Mouse (Mus musculus): ENCODE measurements around the gene Sohlh2.
"Not testable (repeated sequence)": the region's sequence is repeated elsewhere in the genome, so short reads cannot be mapped to it uniquely, and the experiment has no call there.

The Sohlh2 gene

DNA sequence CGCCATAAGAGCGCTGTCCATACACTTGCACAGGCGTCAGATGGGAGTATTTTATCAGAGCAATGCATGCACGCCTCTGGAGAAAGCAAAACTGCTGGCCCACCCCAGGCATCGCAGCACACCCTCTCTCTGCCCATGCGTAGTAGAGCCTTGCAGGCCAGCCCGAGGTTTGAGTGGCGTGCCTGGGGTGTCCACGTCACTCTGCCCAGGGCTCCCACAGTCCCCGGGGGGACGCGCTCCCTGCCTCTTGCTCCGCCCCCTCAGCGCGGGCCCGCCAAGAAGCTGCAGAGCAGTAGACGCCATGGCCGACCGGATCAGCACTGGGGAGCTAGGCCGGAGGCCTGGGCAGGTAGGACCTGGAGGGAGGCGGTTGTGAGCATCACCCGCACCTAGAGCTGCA is at the start of gene Sohlh2:
Gene Sohlh2 (plus strand): TSS at position 263 of the 400 bp plus-strand sequence.
- no peak for DNase-seq (ENCODE audit: low spot score in 2 of 2)

- no peak for DNase-seq (ENCODE audit: low spot score in 2 of 2)
Observed at GRCm38 (mm10) chr3:55137039-55137438, 44.8 kb upstream of the Sohlh2 start, which contains the start of gene Ccdc169. Ccdc169 (plus strand) TSS chr3:55137339.

DNA sequence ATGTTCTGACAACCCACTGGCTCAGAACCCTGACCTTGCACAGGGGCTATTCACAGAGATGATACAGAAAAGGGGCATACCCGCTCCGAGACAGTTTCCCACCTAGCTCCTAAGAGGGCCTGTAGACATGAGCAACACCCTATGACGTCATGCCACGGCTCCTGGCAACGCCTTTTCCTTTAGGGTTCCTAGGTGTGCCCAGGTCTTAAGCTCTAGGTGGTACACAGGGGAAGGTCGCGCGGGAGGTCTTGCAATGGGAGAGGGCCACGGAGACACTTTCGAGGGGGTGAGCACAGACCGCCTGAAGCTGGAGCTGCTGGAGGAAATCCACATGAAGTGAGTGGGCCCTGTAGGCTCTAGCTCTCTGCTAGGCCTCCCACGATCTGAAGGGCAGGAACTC is 42.0 kb upstream of the Sohlh2 start:
- no peak for DNase-seq (ENCODE audit: low spot score in 2 of 2)

GRCm38 (mm10) chr3:55141401-55141800 is 40.4 kb upstream of the Sohlh2 start:
- DNase-seq (ENCODE audit: low spot score in 2 of 2), result no peak

GRCm38 (mm10) chr3:55144916-55145315 is 36.9 kb upstream of the Sohlh2 start:
- no peak for DNase-seq (ENCODE audit: low spot score in 2 of 2)

GRCm38 (mm10) chr3:55146441-55146840 is 35.4 kb upstream of the Sohlh2 start:
- no peak for DNase-seq (ENCODE audit: low spot score in 2 of 2)

DNA sequence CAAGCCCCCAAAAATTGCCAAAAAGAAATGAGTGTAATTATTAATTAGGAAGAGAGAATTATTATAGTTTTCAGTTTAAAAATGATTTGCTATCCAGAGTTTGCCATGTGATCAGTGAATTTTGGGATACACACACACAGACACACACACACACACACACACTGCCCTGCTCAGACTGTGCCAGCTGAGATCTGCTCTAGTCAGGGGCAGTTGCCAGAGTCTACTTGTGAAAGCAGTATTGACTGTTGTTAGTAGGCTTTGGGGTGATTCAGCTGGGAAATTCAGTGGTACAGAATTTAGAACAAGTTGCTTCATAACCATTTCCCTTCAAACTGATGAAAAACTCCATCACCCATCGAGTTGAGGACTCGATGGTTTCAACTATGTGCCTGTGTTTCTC is 34.7 kb upstream of the Sohlh2 start:
- DNase-seq (ENCODE audit: low spot score in 2 of 2), result no peak

- DNase-seq (ENCODE audit: low spot score in 2 of 2), result no peak
Observed at GRCm38 (mm10) chr3:55148091-55148490, 33.7 kb upstream of the Sohlh2 start.

DNA sequence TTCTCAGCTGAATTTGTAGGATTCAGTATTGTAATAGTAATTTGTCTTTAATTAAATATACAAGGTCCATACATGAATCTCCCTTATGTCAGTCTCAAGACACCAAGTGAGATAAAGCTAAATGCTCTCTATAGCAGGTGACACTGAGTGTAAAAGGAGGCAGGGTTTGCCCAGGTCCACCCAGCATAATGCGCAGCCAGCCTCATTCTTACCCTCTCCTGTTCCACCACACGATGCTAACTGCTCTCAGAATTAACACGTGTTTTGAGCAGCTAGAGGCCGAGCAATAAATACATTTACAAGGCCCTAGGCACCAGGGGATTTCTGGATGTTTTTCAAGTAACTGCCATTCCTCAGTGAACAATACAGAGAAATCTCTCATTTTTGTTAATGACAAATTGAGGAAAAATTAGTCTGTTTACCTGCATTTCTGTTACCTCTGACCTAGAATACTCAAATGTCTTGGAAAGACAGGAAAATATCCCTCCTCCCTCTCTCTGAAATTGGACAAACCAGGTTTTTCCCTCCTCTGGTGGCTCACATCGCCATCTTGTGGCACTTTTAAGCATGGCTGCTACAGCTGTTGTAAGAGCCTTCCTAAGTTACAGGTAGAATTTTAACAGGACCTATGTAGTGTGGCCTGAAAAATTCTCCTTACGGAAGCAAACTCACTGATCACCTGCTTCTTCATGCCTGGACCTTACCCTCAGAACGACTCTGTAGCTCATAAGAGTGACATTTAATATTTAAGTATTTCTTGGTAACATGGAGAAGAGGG is 30.0 kb upstream of the Sohlh2 start:
- DNase-seq (ENCODE audit: low spot score in 2 of 2), result peak; percentile 53 to 67

- DNase-seq (ENCODE audit: low spot score in 2 of 2), result no peak
Observed at GRCm38 (mm10) chr3:55152673-55153334, 29.0 kb upstream of the Sohlh2 start.

DNA sequence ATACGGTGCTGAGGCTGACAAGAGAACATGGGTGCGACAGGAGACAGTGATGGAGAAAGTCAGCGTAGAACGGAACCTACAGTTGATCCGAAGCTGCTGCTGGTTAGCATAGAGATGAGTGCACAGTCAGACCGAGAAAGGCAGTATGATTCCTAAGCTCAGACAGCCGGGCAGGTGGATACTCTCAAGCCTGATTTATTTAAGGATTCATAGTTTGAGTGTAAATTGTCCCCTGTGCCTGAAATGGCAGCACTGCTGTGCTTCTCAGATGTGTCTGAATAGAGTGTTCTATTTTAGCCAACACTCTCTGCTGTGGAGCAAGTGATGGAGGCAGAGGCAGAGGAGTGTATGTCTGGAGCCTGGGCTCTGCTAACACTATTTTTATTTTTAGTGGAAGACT is 27.7 kb upstream of the Sohlh2 start:
- DNase-seq (ENCODE audit: low spot score in 2 of 2), result no peak

DNA sequence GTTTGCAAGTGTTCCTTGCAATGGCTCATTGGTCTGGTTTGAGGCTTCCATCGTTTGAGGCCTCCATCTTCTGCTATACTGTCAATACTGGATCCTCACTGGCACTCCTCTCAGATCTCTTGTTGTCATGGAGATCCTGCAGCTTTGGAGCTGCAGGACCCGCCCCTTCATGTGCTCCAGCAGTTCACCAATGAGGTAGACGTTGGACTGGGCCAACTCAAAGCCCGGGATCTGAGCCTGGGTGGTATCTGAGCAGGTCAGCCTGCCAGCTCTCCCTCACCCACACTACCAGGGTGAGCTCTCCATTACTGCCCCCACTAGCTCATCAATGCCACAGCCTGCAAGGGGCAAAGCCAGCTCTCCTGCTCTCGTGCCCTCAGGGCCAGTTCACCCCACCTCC is 24.4 kb upstream of the Sohlh2 start:
- DNase-seq (ENCODE audit: low spot score in 2 of 2), result peak in 1 of 2 experiments; percentile 8

GRCm38 (mm10) chr3:55161144-55161543 is 20.7 kb upstream of the Sohlh2 start:
- DNase-seq (ENCODE audit: low spot score in 2 of 2), result no peak

DNA sequence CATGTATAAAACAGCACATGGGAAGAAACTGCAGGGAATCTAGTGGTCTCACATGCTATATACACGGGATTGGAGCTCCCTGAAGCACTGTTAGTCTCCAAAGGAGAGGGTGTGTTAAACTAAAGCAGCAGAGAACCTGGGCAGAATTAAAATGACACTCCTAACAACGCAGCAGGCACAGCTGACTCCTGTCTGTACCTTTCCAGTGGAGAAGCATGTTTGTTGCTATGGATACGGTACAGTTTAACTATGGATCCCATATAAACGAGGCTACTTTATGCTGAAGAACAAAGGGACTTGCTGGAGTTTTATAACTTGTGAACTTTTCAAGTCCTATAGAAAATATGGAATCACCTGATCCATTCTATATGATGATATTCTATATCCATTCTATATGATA is 18.3 kb upstream of the Sohlh2 start:
- no peak for DNase-seq (ENCODE audit: low spot score in 2 of 2)

- no peak for DNase-seq (ENCODE audit: low spot score in 2 of 2)
Observed at GRCm38 (mm10) chr3:55172478-55172877, 9.3 kb upstream of the Sohlh2 start.

GRCm38 (mm10) chr3:55177271-55177670 is 4.6 kb upstream of the Sohlh2 start:
- DNase-seq (ENCODE audit: low spot score in 2 of 2), result no peak

- no peak for DNase-seq (ENCODE audit: low spot score in 2 of 2)
Observed at GRCm38 (mm10) chr3:55191668-55192067, 9.8 kb downstream of the Sohlh2 start.

DNA sequence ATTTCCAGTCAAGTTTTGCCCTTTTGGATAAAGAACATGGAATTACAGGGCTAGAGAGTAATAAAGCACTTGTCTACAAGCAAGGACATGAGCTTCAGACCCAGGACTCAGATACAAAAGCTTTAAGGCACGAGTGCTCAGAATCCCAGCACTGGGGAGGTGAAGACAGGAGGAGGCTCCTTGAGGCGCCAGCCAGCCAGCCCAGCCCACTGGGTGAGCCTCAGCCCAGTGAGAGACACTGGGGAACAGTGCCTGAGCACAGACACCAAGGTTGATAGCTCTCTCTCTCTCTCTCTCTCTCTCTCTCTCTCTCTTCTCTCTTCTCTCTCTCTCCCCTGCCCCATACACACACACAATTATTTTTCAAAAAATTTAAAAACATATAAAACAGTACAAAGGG is 11.5 kb downstream of the Sohlh2 start:
- DNase-seq (ENCODE audit: low spot score in 2 of 2), result no peak

- no peak for DNase-seq (ENCODE audit: low spot score in 2 of 2)
Observed at GRCm38 (mm10) chr3:55194792-55195191, 13.0 kb downstream of the Sohlh2 start.

DNA sequence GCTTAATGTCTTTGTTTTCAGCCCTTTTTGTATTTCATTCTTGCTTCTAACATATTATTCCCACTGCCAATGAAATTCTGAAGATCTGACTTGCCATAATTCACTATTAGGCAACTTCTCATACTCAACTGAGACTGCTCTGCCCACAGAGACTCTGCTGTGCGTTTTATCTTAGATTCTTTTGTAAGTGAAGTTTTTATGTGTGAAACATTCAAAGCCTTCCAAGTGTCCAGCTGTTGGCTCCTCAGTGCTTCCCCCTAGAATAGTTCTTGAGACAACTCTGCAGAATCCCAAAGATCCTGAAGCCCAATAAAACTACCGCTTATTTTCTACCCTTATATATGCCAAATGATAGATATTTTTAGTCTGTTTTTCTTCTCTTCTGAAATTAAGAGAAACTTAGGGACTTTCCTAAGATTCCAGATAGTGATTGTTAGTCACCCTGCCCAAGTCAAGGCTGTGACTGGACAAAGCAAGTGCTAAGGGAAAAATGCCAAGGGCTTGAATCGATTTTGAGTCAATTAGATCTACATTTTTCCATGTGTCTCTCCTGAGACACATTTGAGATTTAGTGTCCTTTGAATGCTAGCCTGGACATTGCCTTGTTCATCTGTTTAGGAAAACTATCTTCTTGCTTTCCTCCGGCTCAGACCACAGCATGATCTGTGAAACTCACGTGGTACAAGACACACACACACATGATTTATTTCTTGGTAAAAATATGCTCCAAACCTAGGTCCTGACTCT is 13.9 kb downstream of the Sohlh2 start:
- DNase-seq (ENCODE audit: low spot score in 2 of 2), result no peak

GRCm38 (mm10) chr3:55196328-55196710 is 14.5 kb downstream of the Sohlh2 start:
- no peak for DNase-seq (ENCODE audit: low spot score in 2 of 2)

GRCm38 (mm10) chr3:55203621-55204020 is 21.8 kb downstream of the Sohlh2 start:
- DNase-seq (ENCODE audit: low spot score in 2 of 2), result not testable (repeated sequence)

DNA sequence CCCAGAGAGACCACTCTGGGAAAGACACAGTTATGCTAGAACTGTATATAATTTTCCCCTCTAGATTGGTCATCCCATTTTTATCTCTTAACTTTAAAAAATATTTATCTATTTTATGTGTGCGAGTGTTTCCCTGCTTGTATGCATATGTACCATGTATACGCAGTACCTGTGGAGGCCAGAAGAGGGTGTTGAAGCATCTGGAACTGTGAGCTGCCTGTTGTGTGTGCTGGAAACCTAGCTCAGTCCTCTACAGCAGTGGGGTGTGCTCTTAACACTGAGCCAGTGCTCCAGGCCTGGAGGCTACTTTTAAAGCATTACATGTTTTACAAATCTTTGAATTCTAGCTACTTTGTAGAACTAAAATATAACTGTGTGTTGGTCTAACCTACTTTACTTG is 24.6 kb downstream of the Sohlh2 start:
- no peak for DNase-seq (ENCODE audit: low spot score in 2 of 2)

Data from cerebellum, postnatal 4 days (tissue).